11 mouse cellular contexts compared by ENCODE assay signal in genomic region chr13:36725881-36726280, GRCm38 (mm10). TPM values are rescaled to one million over a fixed set of nuclear protein-coding genes. Genes with fewer than 3 reads are reported as not detected.
A peak's percentile ranks its signal among the peaks of the same experiment; 100 is the strongest.
DNase-seq lines count a peak whose midpoint lies in the region; ATAC-seq lines count a peak whose summit lies in the region.
"Had no signal": no experiment of that assay in that cellular context is flagged by ENCODE, and none has a peak within 500 bp of the region (broad histone marks: within the 10 kb centered on the region; RNA-seq: fewer than 3 reads in every experiment).

No protein-coding gene starts in this region.

- H3K4me2 ChIP-seq in hindbrain, embryonic 12.5 days (replicated peaks) = peak overlapping the region; percentile 60
- peak overlapping the region; percentile 51 for H3K4me2 ChIP-seq in midbrain, embryonic 12.5 days (replicated peaks)

- H3K9me3 ChIP-seq in hindbrain, embryonic 12.5 days (replicated peaks) = no peaks in the 10 kb centered on the region
- no peaks in the 10 kb centered on the region for H3K9me3 ChIP-seq in midbrain, embryonic 12.5 days
- H3K9me3 ChIP-seq: embryonic facial prominence, embryonic 12.5 days had no signal

- no peak overlapping the region for H3K4me3 ChIP-seq in hindbrain, embryonic 12.5 days
- H3K4me3 ChIP-seq in midbrain, embryonic 12.5 days = no peak overlapping the region; the same call in 1 of the 2 replicates

- WGBS in hindbrain, embryonic 12.5 days = 0% methylated on average over 8 of the region's 8 CpGs
- WGBS in midbrain, embryonic 12.5 days = 2% methylated on average over 8 of the region's 8 CpGs

- H3K27me3 ChIP-seq in hindbrain, embryonic 12.5 days = peaks cover 91% of the 10 kb centered on the region
- H3K27me3 ChIP-seq in midbrain, embryonic 12.5 days = peaks cover 94% of the 10 kb centered on the region

- H3K36me3 ChIP-seq in hindbrain, embryonic 12.5 days = no peaks in the 10 kb centered on the region
- H3K36me3 ChIP-seq in midbrain, embryonic 12.5 days = no peaks in the 10 kb centered on the region
- H3K36me3 ChIP-seq: embryonic facial prominence, embryonic 12.5 days had no signal

- no peak for ATAC-seq in hindbrain, embryonic 12.5 days (ENCODE audit: low FRiP score)
- no peak for ATAC-seq in midbrain, embryonic 12.5 days (ENCODE audit: low FRiP score, low read depth)
- ATAC-seq in activated CD4-positive, CD25-positive, alpha-beta regulatory T cell, adult 4 months = no peak

- no peak overlapping the region for H3K9ac ChIP-seq in hindbrain, embryonic 12.5 days
- peak overlapping the region; percentile 70; the same call in 1 of the 2 replicates for H3K9ac ChIP-seq in midbrain, embryonic 12.5 days (replicated peaks)

- peak overlapping the region; percentile 95 for H3K27ac ChIP-seq in hindbrain, embryonic 12.5 days
- peak overlapping the region; percentile 92 for H3K27ac ChIP-seq in midbrain, embryonic 12.5 days (replicated peaks)
- H3K27ac ChIP-seq: embryonic facial prominence, embryonic 12.5 days; kidney, postnatal 0 days had no signal

- peak; percentile 26 for DNase-seq in brain, adult 2 months (ENCODE audit: low read depth, low spot score)
- DNase-seq in cerebellum, postnatal 10 days = peak; percentile 34 to 52
- no peak for DNase-seq in kidney, adult 11 months
- DNase-seq in heart, postnatal 14 days = no peak
- no peak for DNase-seq in lung, adult 18-20 months
- DNase-seq: right cerebral cortex, postnatal 14 days had no signal

- H3K4me1 ChIP-seq in hindbrain, embryonic 12.5 days = peaks cover 29% of the 10 kb centered on the region
- peaks cover 39% of the 10 kb centered on the region for H3K4me1 ChIP-seq in midbrain, embryonic 12.5 days

- intact Hi-C loops in heart, postnatal 14 days (cut with DNase I) = loop anchor here (5.0 kb wide), 1 partner anchor 444 kb away; no protein-coding TSS in a partner anchor

RNA-seq across cellular contexts. Expression of gene Nrn1, which starts 9.1 kb away (rescaled TPM):
- 43.8 and 47.0 TPM in 2 replicates for polyA plus RNA-seq in hindbrain, embryonic 12.5 days (2016; fragmentation: Nextera tagmentation; extraction: Ambion mirVana)
- 61.5 and 71.1 TPM in 2 replicates for polyA plus RNA-seq in midbrain, embryonic 12.5 days (2016; fragmentation: Nextera tagmentation; extraction: Ambion mirVana)
- 10 to 100 TPM; 21.6 to 35.2 TPM for polyA plus RNA-seq in activated CD4-positive, CD25-positive, alpha-beta regulatory T cell, adult 4 months (2017; shearing (Covaris generic))
- total RNA-seq in heart, postnatal 14 days (2021) = 1 to 10 TPM; 1.3 to 1.7 TPM

Comparison
In these comparisons a context has a peak if more than half of its experiments do, and no peak if none do; other contexts are left out.
1. DNase-seq: peak in brain, adult 2 months (single experiment) and cerebellum, postnatal 10 days (2 of 2); none in kidney, adult 11 months (single experiment), heart, postnatal 14 days (0 of 2) and lung, adult 18-20 months (0 of 2).